Mouse (Mus musculus): Measurements from ENCODE around the gene Synpr.

DNA sequence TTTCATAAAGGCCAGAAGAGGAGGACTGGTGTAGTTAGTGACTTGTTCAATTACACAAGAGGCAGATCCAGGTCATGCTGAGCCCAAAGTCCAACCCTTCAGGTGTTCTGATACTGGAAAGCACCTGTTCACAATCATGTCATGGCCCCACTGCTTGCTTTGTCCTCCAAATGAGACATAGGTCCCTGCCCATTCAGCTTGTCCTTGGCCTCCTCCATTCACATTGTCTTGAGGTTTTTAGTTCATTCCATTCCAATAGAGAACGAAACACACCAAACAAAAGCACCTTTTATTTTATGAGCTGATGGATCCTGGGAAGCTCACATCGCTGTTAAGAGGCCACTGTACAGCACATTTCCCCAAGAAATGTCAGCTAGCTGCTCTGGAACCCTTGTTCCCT lies 184.6 kb downstream of the Synpr start:
- TF ChIP-seq CTCF (IDR thresholded peaks at IDR 0.05; ENCODE audit: low read depth, low read length) (no peak), GATA1 (IDR thresholded peaks at IDR 0.05; ENCODE audit: borderline replicate concordance, low read length) (no peak)

All from G1E (cell line).